Mouse (Mus musculus): ENCODE measurements around the gene Eif3i.

DNA sequence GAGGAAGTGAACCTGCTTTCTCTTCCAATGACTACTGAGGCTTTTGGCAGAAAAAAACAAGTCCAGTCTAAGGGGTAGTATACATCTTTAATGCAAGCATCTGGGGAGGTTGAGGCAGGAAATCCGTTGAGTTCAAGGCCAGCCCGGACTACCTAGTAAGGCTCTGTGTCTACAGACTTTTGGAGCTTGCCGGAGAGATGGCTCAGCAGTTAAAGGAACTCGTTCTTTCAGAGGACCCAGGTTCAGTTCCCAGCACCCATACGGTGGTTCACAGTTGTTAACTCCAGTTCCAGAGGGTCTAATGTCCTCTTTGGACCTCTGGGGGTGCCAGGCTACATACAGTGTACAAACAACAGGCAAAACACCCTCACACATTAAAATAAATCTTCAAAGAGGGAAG is 17.6 kb upstream of the Eif3i start:
- TF ChIP-seq POLR2A (IDR thresholded peaks at IDR 0.05; ENCODE audit: low read depth, low read length) (no peak), CTCF (IDR thresholded peaks at IDR 0.05; ENCODE audit: extremely low read depth, insufficient read depth, insufficient read length, insufficient replicate concordance) (no peak)
